Mouse (Mus musculus) neural tube, embryonic 15.5 days (tissue): ENCODE data around the gene Ndufc1. TPM values are rescaled to one million over a fixed set of nuclear protein-coding genes. Genes with fewer than 3 reads are reported as not detected.
"Not testable (repeated sequence)": the region's sequence is repeated elsewhere in the genome, so short reads cannot be mapped to it uniquely, and the experiment has no call there.

Source experiments
- ATAC-seq: fragments of 200-750 bp; cut with Nextera tagmentation; 2 replicates; pipeline ENCODE4 v1.8.0; 2017; ENCODE audit warnings: mild to moderate bottlenecking, moderate TSS enrichment, moderate library complexity; ENCODE audit not compliant: low FRiP score
- H3K27ac ChIP-seq: fragments of 300-500 bp; sonication (generic); replicated peaks from 2 replicates; pipeline ENCODE4 v1.5.1; 2015; ENCODE audit warnings: mild to moderate bottlenecking, inconsistent platforms
- H3K27me3 ChIP-seq: fragments of 300-500 bp; sonication (generic); replicated peaks from 2 replicates; pipeline ENCODE4 v1.6.1; 2015; ENCODE audit warnings: inconsistent platforms
- H3K36me3 ChIP-seq: fragments of 300-500 bp; sonication (generic); 2 replicates; pipeline ENCODE4 v1.6.1; 2015; ENCODE audit warnings: inconsistent platforms
- H3K4me1 ChIP-seq: fragments of 300-500 bp; sonication (generic); 2 replicates; pipeline ENCODE4 v1.6.1; 2015; ENCODE audit warnings: inconsistent platforms
- H3K4me2 ChIP-seq: fragments of 300-500 bp; sonication (generic); 2 replicates; pipeline ENCODE4 v1.6.1; 2015; ENCODE audit warnings: inconsistent platforms, mild to moderate bottlenecking, moderate library complexity
- H3K4me3 ChIP-seq: fragments of 300-500 bp; sonication (generic); replicated peaks from 2 replicates; pipeline ENCODE4 v1.5.1; 2015; ENCODE audit warnings: mild to moderate bottlenecking, inconsistent platforms
- H3K9ac ChIP-seq: fragments of 300-500 bp; sonication (generic); replicated peaks from 2 replicates; pipeline ENCODE4 v1.6.1; 2015; ENCODE audit warnings: mild to moderate bottlenecking, inconsistent platforms
- H3K9me3 ChIP-seq: fragments of 300-500 bp; sonication (generic); replicated peaks from 2 replicates; pipeline ENCODE4 v1.6.1; 2016; ENCODE audit warnings: inconsistent platforms
- WGBS: fragments of 180-500 bp; shearing (Covaris S2); methylation state at CpG from one replicate; pipeline ENCODE4 v1.1.7; 2015; ENCODE audit warnings: mixed read lengths; 5-methylcytosine and 5-hydroxymethylcytosine counted together
- polyA plus RNA-seq: library from polyadenylated mRNA; unstranded; fragments of >200 nt; fragmentation: Nextera tagmentation; extraction: Ambion mirVana; gene quantifications from 2 replicates; pipeline ENCODE4 v1.2.1, GENCODE M21; 2015

Gene Ndufc1
- polyA plus RNA-seq, 1 experiment from 2014 or later, result 883 TPM

- WGBS, result 64% methylated on average over 3 of the region's 3 CpGs
These were observed 13.9 kb downstream of the Ndufc1 start for GRCm38 (mm10) chr3:51394881-51395280.

GRCm38 (mm10) chr3:51393651-51394050, 15.1 kb downstream of the Ndufc1 start:
- Histone ChIP-seq H3K4me2 (no peak overlapping the region), H3K4me1 (peaks cover 12% of the 10 kb centered on the region), H3K27me3 (peaks cover 28% of the 10 kb centered on the region), H3K9ac (no peak overlapping the region), H3K4me3 (no peak overlapping the region), H3K9me3 (no peaks in the 10 kb centered on the region), H3K36me3 (no peaks in the 10 kb centered on the region), H3K27ac (no peak overlapping the region)
- ATAC-seq, result no peak
- 94% methylated on average over 2 of the region's 2 CpGs for WGBS

More at GRCm38 (mm10) chr3:51394881-51395280, 13.9 kb downstream of the Ndufc1 start:
- no peak overlapping the region for H3K4me3 ChIP-seq
- H3K9ac ChIP-seq, result no peak overlapping the region
- H3K4me1 ChIP-seq, result peaks cover 7% of the 10 kb centered on the region
- no peak overlapping the region for H3K27ac ChIP-seq
- no peaks in the 10 kb centered on the region for H3K9me3 ChIP-seq
- no peak overlapping the region for H3K4me2 ChIP-seq
- H3K27me3 ChIP-seq, result peaks cover 28% of the 10 kb centered on the region
- no peaks in the 10 kb centered on the region for H3K36me3 ChIP-seq
- ATAC-seq, result no peak

GRCm38 (mm10) chr3:51393018-51393417, 15.8 kb downstream of the Ndufc1 start:
- H3K4me2 ChIP-seq, H3K36me3 ChIP-seq, ATAC-seq, H3K9ac ChIP-seq, H3K9me3 ChIP-seq, H3K4me3 ChIP-seq, H3K27ac ChIP-seq: not testable (repeated sequence)
- H3K27me3 ChIP-seq, result peaks cover 26% of the 10 kb centered on the region
- 96% methylated on average over 3 of the region's 3 CpGs for WGBS
- H3K4me1 ChIP-seq, result peaks cover 13% of the 10 kb centered on the region

GRCm38 (mm10) chr3:51391591-51391990, 17.2 kb downstream of the Ndufc1 start:
- Histone ChIP-seq H3K27me3 (peaks cover 16% of the 10 kb centered on the region), H3K4me1 (peaks cover 12% of the 10 kb centered on the region), H3K4me2 (no peak overlapping the region), H3K36me3 (no peaks in the 10 kb centered on the region), H3K9ac (no peak overlapping the region), H3K9me3 (no peaks in the 10 kb centered on the region), H3K27ac (no peak overlapping the region), H3K4me3 (no peak overlapping the region)
- no peak for ATAC-seq
- WGBS, result 97% methylated on average over 5 of the region's 5 CpGs

GRCm38 (mm10) chr3:51391095-51391494, 17.7 kb downstream of the Ndufc1 start:
- WGBS, result 87% methylated on average over 5 of the region's 5 CpGs
- ATAC-seq, result no peak

GRCm38 (mm10) chr3:51388904-51389303, 19.9 kb downstream of the Ndufc1 start:
- H3K9ac ChIP-seq, result no peak overlapping the region
- no peaks in the 10 kb centered on the region for H3K36me3 ChIP-seq
- H3K4me2 ChIP-seq, result peak overlapping the region; percentile 48
- no peak overlapping the region for H3K27ac ChIP-seq
- no peaks in the 10 kb centered on the region for H3K9me3 ChIP-seq
- no peak for ATAC-seq
- peak overlapping the region; percentile 4; the same call in 1 of the 2 replicates for H3K4me3 ChIP-seq
- WGBS, result 6% methylated on average over 13 of the region's 13 CpGs
- H3K27me3 ChIP-seq, result no peaks in the 10 kb centered on the region; the same call in 1 of the 2 replicates
- peaks cover 6% of the 10 kb centered on the region for H3K4me1 ChIP-seq

More at GRCm38 (mm10) chr3:51391095-51391494, 17.7 kb downstream of the Ndufc1 start:
- peaks cover 7% of the 10 kb centered on the region for H3K4me1 ChIP-seq
- H3K9ac ChIP-seq, result no peak overlapping the region
- no peak overlapping the region for H3K4me2 ChIP-seq
- H3K27me3 ChIP-seq, result peaks cover 11% of the 10 kb centered on the region
- no peak overlapping the region for H3K27ac ChIP-seq
- no peak overlapping the region for H3K4me3 ChIP-seq
- H3K36me3 ChIP-seq, result no peaks in the 10 kb centered on the region
- no peaks in the 10 kb centered on the region for H3K9me3 ChIP-seq

- Histone ChIP-seq H3K27me3 (no peaks in the 10 kb centered on the region; the same call in 1 of the 2 replicates), H3K27ac (no peak overlapping the region), H3K9me3 (no peaks in the 10 kb centered on the region), H3K4me1 (peaks cover 6% of the 10 kb centered on the region), H3K9ac (no peak overlapping the region), H3K4me2 (no peak overlapping the region), H3K4me3 (no peak overlapping the region), H3K36me3 (no peaks in the 10 kb centered on the region)
- ATAC-seq, result no peak
- 67% methylated on average over 8 of the region's 8 CpGs for WGBS
These were observed 20.9 kb downstream of the Ndufc1 start for GRCm38 (mm10) chr3:51387868-51388381.

- H3K9me3 ChIP-seq, result no peaks in the 10 kb centered on the region
- H3K4me1 ChIP-seq, result peaks cover 6% of the 10 kb centered on the region
- no peaks in the 10 kb centered on the region for H3K36me3 ChIP-seq
- WGBS, result 83% methylated on average over 3 of the region's 3 CpGs
- ATAC-seq, result no peak
- no peak overlapping the region for H3K27ac ChIP-seq
- H3K4me2 ChIP-seq, result no peak overlapping the region
- no peak overlapping the region for H3K4me3 ChIP-seq
- H3K9ac ChIP-seq, result no peak overlapping the region
- no peaks in the 10 kb centered on the region; the same call in 1 of the 2 replicates for H3K27me3 ChIP-seq
These were observed 21.7 kb downstream of the Ndufc1 start for GRCm38 (mm10) chr3:51387134-51387451.

- WGBS, result 46% methylated on average over 12 of the region's 12 CpGs
- ATAC-seq, result no peak
- no peaks in the 10 kb centered on the region; the same call in 1 of the 2 replicates for H3K27me3 ChIP-seq
- H3K27ac ChIP-seq, result no peak overlapping the region
- H3K9me3 ChIP-seq, result no peaks in the 10 kb centered on the region
- no peak overlapping the region for H3K4me2 ChIP-seq
- no peaks in the 10 kb centered on the region for H3K36me3 ChIP-seq
- no peak overlapping the region for H3K4me3 ChIP-seq
- H3K9ac ChIP-seq, result no peak overlapping the region
- H3K4me1 ChIP-seq, result peaks cover 6% of the 10 kb centered on the region
These were observed 22.2 kb downstream of the Ndufc1 start for GRCm38 (mm10) chr3:51386441-51387133.

- Histone ChIP-seq H3K9ac (no peak overlapping the region), H3K27me3 (no peaks in the 10 kb centered on the region; the same call in 1 of the 2 replicates), H3K27ac (no peak overlapping the region), H3K36me3 (no peaks in the 10 kb centered on the region), H3K9me3 (no peaks in the 10 kb centered on the region), H3K4me2 (no peak overlapping the region), H3K4me3 (no peak overlapping the region), H3K4me1 (no peaks in the 10 kb centered on the region)
- WGBS, result 64% methylated on average over 12 of the region's 12 CpGs
- no peak for ATAC-seq
These were observed 25.4 kb downstream of the Ndufc1 start for GRCm38 (mm10) chr3:51383409-51383808.

- H3K27ac ChIP-seq, result no peak overlapping the region
These were observed 28.2 kb downstream of the Ndufc1 start for GRCm38 (mm10) chr3:51380660-51381014.

More at GRCm38 (mm10) chr3:51380660-51381014, 28.2 kb downstream of the Ndufc1 start:
- ATAC-seq, result no peak
- 81% methylated on average over 2 of the region's 5 CpGs for WGBS
- no peaks in the 10 kb centered on the region for H3K4me1 ChIP-seq
- no peak overlapping the region for H3K4me2 ChIP-seq
- no peak overlapping the region for H3K4me3 ChIP-seq
- no peaks in the 10 kb centered on the region for H3K27me3 ChIP-seq
- no peaks in the 10 kb centered on the region for H3K36me3 ChIP-seq
- no peaks in the 10 kb centered on the region for H3K9me3 ChIP-seq
- no peak overlapping the region for H3K9ac ChIP-seq
